Mouse (Mus musculus) lung, embryonic 14.5 days (tissue): ENCODE data around the gene Iqcf3. TPM values are rescaled to one million over a fixed set of nuclear protein-coding genes. Genes with fewer than 3 reads are reported as not detected.
A peak's percentile ranks its signal among the peaks of the same experiment; 100 is the strongest.

Source experiments
- ATAC-seq: fragments of 200-750 bp; cut with Nextera tagmentation; 2 replicates; pipeline ENCODE4 v1.8.0; 2017; ENCODE audit warnings: mild to moderate bottlenecking, moderate TSS enrichment, moderate library complexity; ENCODE audit not compliant: insufficient read depth
- DNase-seq: peaks from one replicate; pipeline ENCODE4 v3.0.0-alpha.2; 2015
- H3K27ac ChIP-seq: fragments of 300-500 bp; sonication (generic); 2 replicates; pipeline ENCODE4 v1.5.1; 2014; ENCODE audit warnings: low read depth, mild to moderate bottlenecking, moderate library complexity
- H3K27me3 ChIP-seq: fragments of 300-500 bp; sonication (generic); 2 replicates; pipeline ENCODE4 v1.6.1; 2014; ENCODE audit warnings: low read length, control low read depth; ENCODE audit not compliant: insufficient read depth
- H3K36me3 ChIP-seq: fragments of 300-500 bp; sonication (generic); 2 replicates; pipeline ENCODE4 v1.6.1; 2014; ENCODE audit warnings: control low read depth; ENCODE audit not compliant: insufficient read depth
- H3K4me1 ChIP-seq: fragments of 300-500 bp; sonication (generic); 2 replicates; pipeline ENCODE4 v1.6.1; 2014; ENCODE audit warnings: antibody characterized with exemption, control low read depth; ENCODE audit not compliant: insufficient read depth
- H3K4me2 ChIP-seq: fragments of 300-500 bp; sonication (generic); 2 replicates; pipeline ENCODE4 v1.6.1; 2014; ENCODE audit warnings: mild to moderate bottlenecking
- H3K4me3 ChIP-seq: fragments of 300-500 bp; sonication (generic); 2 replicates; pipeline ENCODE4 v1.5.1; 2014; ENCODE audit warnings: low read depth, low read length
- H3K9ac ChIP-seq: fragments of 300-500 bp; sonication (generic); 2 replicates; pipeline ENCODE4 v1.6.1; 2014
- H3K9me3 ChIP-seq: fragments of 300-500 bp; sonication (generic); 2 replicates; pipeline ENCODE4 v1.6.1; 2016; ENCODE audit warnings: low read depth, low read length, control low read depth
- CTCF ChIP-seq: IDR thresholded peaks from 2 replicates; pipeline ENCODE4 v1.5.1; 2016; ENCODE audit warnings: antibody characterized with exemption, low read depth
- WGBS: fragments of 180-500 bp; shearing (Covaris S2); extraction: QIAGEN DNeasy Blood & Tissue Kit; methylation state at CpG from one replicate; pipeline ENCODE4 v1.1.7; 2014; 5-methylcytosine and 5-hydroxymethylcytosine counted together
- polyA plus RNA-seq: library from polyadenylated mRNA; unstranded; fragments of >200 nt; fragmentation: Nextera tagmentation; extraction: Ambion mirVana; gene quantifications from 2 replicates; pipeline ENCODE4 v1.2.1, GENCODE M21; 2014

Gene Iqcf3
- polyA plus RNA-seq, 1 experiment from 2014 or later: not detected

DNA sequence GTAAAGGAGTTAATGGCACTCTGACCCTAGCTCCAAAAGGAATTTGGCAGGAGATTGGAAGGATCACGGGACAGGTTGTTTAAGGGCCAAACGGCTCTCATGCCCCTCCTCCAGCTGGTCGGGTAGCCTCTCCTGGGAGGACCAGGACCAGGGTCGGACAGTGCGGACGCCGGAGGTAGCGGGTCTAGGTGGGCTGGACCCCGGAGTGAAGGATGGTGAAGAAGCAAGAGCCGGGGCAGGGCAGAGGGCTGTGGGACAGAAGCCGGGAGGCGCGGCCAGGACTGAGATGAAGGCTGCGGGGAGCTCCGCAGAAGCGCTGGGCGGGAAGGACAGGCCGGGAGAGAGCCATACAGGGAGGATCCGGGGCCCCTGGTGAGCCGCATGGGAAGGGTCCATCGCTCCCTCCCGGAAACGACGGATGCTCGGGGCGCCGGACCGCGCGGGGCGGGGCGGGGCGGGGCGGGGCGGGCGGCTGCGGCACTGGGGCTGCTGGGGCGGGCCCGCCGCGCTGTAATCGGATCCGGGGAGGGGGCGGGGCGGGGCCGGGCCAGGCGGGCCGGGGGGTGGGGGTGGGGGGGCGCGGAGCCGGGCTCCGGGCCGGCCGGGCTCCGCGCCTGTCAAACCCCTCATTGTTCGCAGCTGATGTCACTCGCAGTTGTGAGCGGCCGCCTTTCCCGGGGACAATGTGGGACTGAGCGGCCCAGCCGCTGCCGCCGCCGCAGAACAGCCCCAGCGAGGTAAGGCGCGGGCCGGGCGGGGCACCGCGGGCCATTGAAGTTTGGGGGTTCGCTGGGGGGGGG, 108.0 kb downstream of the Iqcf3 start, which contains the start of gene Pcbp4:
TSS of gene Pcbp4 (plus strand) at position 21 of the 800 bp plus-strand sequence.
- H3K4me3 ChIP-seq: peak within 1 kb of the TSS; percentile 69
- peak; percentile 65 for ATAC-seq
- H3K9me3 ChIP-seq: no peaks in the 10 kb centered on the region
- no peaks in the 10 kb centered on the region for H3K36me3 ChIP-seq
- under 1% methylated on average over 57 of the region's 74 CpGs for WGBS
- H3K4me1 ChIP-seq: peaks cover 50% of the 10 kb centered on the region
- H3K27me3 ChIP-seq: no peaks in the 10 kb centered on the region
- peak within 1 kb of the TSS; percentile 92 for H3K27ac ChIP-seq
- TF ChIP-seq CTCF: no peak
- H3K9ac ChIP-seq: peak within 1 kb of the TSS; percentile 73
- H3K4me2 ChIP-seq: peak within 1 kb of the TSS; percentile 97
- DNase-seq: peak; percentile 84

Other genes with a start within 250 kb of the Iqcf3 start
- 23.9 and 27.3 TPM in 2 replicates for gene Dusp7, start 193.0 kb downstream of the Iqcf3 start, polyA plus RNA-seq
- gene Rpl29, start 132.2 kb downstream of the Iqcf3 start, polyA plus RNA-seq: 1,268 and 1,276 TPM in 2 replicates
- gene Acy1, start 123.3 kb downstream of the Iqcf3 start, polyA plus RNA-seq: 33.2 and 34.9 TPM in 2 replicates
- gene Abhd14b, start 114.2 kb downstream of the Iqcf3 start, polyA plus RNA-seq: 10.0 and 11.0 TPM in 2 replicates
- gene Abhd14a, start 114.0 kb downstream of the Iqcf3 start, polyA plus RNA-seq: 46.0 and 48.4 TPM in 2 replicates
- 95.9 and 109 TPM in 2 replicates for gene Pcbp4, start 108.3 kb downstream of the Iqcf3 start, polyA plus RNA-seq
- 0.26 and 0.34 TPM in 2 replicates for gene Gpr62, start 95.7 kb downstream of the Iqcf3 start, polyA plus RNA-seq
- gene Rrp9, start 85.7 kb downstream of the Iqcf3 start, polyA plus RNA-seq: 45.2 and 52.7 TPM in 2 replicates
- gene Parp3, start 84.7 kb downstream of the Iqcf3 start, polyA plus RNA-seq: 1.6 and 2.4 TPM in 2 replicates
- gene Iqcf1, start 61.7 kb downstream of the Iqcf3 start, polyA plus RNA-seq: not detected in 2 replicates
- not detected in 2 replicates for gene Iqcf5, start 47.1 kb downstream of the Iqcf3 start, polyA plus RNA-seq
- gene Iqcf4, start 9.4 kb upstream of the Iqcf3 start, polyA plus RNA-seq: not detected in 2 replicates
- not detected in 2 replicates for gene Iqcf6, start 65.0 kb upstream of the Iqcf3 start, polyA plus RNA-seq
- not detected in 2 replicates for gene Grm2, start 94.5 kb upstream of the Iqcf3 start, polyA plus RNA-seq
- 41.3 and 47.8 TPM in 2 replicates for gene Tex264, start 124.3 kb upstream of the Iqcf3 start, polyA plus RNA-seq
- gene Rad54l2, start 227.6 kb upstream of the Iqcf3 start, polyA plus RNA-seq: 4.5 and 5.7 TPM in 2 replicates